Mouse (Mus musculus): Measurements from ENCODE around the gene Ccl22.
A peak's percentile ranks its signal among the peaks of the same experiment; 100 is the strongest.

Gene Ccl22

GRCm38 (mm10) chr8:94745476-94746184, at the start of gene Ccl22:
Ccl22 (plus strand) TSS chr8:94745590.
- no peak for DNase-seq (ENCODE audit: low spot score)

DNA sequence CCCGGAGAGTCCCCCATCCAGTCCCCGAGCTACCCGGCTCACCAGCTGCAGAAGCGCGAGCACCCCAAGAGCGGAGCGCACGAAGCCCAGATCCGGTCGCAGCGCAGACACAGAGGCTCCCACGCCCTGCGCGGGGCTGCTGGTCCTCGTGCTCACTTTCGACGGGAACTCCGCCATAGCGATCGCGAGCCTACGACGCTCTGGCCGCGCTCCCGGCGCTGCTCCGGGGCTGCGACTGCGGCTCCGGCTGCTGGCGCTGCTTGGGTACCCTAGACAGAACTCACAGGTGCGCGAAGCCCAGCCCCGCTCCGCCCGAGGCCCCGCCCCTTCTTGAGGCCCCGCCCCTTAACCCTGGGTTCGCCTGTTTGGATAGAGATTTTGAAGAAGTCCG, 49.4 kb upstream of the Ccl22 start, which contains the start of gene Pllp:
Gene Pllp (minus strand): TSS at position 285 of the 391 bp plus-strand sequence.
- peak; percentile 40 for DNase-seq (ENCODE audit: low spot score)

GRCm38 (mm10) chr8:94696566-94696965, 48.8 kb upstream of the Ccl22 start:
- DNase-seq (ENCODE audit: low spot score) = no peak

DNA sequence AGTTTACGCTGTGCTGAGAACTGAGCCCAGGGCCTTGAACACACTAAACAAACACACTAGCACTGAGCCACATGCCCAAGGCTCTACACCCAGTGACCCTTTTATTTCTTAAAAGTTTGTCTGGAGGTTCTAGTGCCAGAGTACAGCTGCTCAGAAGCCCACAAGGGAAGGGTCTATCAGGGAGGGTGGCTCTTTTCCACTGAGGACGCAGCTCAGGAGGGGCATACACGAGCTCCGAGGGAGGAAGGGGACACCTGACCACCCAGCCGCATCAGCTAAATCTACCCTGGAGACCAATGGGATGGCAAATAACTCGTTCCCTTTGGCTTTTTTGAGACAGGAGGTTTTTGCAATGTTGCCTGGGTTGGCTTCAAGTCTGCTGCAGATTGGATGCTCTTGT, 47.4 kb upstream of the Ccl22 start:
- DNase-seq (ENCODE audit: low spot score) = no peak

DNA sequence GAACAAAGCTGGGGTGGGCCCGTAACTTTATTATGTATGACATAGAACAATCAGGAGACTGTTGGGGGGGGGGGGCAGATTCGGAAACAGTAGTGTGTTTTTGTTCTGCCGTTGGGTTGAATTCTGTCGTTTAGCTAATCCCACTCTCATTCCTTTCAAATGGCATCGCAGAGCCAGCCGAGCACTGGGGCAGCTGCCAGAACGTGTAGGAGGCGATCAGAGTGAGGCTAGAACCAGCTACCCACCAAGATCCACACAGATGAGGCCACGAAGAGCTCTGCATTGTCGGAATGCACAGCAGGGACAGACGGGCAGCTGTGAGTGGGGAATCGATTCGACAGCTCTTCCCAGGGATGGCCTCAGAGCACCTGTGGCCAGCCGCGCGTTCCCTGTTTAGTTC, 46.0 kb upstream of the Ccl22 start:
- no peak for DNase-seq (ENCODE audit: low spot score)

- DNase-seq (ENCODE audit: low spot score) = no peak
Measured at GRCm38 (mm10) chr8:94700421-94700935, 44.9 kb upstream of the Ccl22 start.

DNA sequence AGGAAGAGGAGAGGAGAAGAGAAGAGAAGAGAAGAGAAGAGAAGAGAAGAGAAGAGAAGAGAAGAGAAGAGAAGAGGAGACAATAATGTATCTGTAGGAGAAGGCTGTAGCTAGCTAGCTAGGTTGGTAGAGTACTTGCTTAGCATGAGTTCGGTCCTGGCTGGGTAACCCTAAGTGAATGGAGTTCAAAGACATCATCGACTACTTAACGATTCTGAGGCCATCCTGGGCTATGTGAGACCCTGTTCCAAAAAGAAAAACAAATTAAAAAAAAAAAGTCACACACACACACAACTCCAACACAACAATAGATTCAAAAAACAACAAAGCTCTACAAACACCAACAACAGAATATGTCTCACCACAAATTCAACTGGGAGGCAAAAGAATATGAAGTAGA, 43.2 kb upstream of the Ccl22 start:
- DNase-seq (ENCODE audit: low spot score) = no peak

GRCm38 (mm10) chr8:94702844-94703813, 42.3 kb upstream of the Ccl22 start:
- peak; percentile 81 for DNase-seq (ENCODE audit: low spot score)

DNA sequence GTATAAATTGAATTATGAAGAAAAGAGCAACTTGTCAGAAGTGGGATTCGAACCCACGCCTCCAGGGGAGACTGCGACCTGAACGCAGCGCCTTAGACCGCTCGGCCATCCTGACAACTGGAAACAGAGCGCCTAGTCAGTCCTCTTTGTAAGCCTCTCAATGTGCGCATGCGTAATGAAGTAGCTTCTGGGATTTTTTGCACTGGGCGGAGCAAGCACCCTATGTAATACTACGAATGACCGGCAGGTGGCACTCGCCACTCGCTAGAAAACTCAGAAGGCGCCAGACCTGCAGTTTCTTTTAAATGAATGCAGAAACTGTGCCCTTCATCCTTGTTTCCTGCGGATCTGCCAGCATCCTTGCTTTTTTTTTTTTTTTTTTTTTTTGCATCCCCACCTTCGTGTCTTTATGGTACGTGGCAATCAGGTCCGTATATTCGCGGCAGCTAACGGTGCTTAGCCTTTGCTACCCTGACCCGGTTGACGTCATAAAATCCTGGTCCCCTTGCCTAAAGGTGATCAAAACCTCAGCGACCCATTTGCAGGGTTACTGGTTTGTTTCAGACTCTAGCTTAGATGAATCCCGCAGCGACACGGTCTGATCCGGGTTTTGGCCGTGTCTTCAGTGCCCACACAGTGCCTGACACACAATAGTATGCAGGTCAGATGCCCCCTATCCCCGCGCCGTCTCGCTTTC, 41.3 kb upstream of the Ccl22 start:
- DNase-seq (ENCODE audit: low spot score) = peak; percentile 95

GRCm38 (mm10) chr8:94704669-94704984, 40.8 kb upstream of the Ccl22 start:
- no peak for DNase-seq (ENCODE audit: low spot score)

DNA sequence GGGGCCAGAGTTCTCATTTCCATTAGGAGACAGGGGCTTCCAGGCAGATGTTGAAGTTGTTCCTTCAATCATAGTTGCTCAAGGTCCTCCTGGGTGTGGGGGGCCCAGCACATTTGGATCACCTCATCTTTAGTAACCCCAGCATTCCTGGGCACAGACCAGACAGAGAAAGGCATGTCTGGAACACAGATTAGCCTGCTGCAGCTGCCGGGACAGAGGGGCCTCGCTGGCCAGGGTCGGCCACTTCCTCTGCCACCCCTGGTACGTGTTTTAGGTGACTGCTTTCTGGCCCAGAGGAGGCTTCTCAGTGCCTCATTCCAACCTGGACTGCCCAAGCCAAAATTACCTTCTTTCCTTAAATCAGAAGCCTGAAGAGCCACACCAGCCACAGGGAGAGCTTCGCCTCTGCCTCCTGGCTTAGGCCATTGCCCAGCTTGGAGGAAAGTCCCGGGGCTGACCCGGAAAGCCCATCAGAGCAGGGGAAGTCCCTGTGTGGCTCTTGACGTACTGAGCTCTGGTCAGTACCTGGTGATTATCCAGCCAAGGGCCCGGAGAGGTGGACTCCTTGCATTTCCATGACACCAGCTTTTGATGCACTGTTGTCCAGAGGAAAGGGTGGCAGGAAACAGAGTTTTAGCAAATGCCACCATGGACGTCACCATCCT, 39.7 kb upstream of the Ccl22 start:
- DNase-seq (ENCODE audit: low spot score) = no peak

GRCm38 (mm10) chr8:94706732-94707395, 38.5 kb upstream of the Ccl22 start:
- no peak for DNase-seq (ENCODE audit: low spot score)

- DNase-seq (ENCODE audit: low spot score) = no peak
Measured at GRCm38 (mm10) chr8:94710336-94710735, 35.1 kb upstream of the Ccl22 start.

- DNase-seq (ENCODE audit: low spot score) = no peak
Measured at GRCm38 (mm10) chr8:94711160-94711718, 34.2 kb upstream of the Ccl22 start.

DNA sequence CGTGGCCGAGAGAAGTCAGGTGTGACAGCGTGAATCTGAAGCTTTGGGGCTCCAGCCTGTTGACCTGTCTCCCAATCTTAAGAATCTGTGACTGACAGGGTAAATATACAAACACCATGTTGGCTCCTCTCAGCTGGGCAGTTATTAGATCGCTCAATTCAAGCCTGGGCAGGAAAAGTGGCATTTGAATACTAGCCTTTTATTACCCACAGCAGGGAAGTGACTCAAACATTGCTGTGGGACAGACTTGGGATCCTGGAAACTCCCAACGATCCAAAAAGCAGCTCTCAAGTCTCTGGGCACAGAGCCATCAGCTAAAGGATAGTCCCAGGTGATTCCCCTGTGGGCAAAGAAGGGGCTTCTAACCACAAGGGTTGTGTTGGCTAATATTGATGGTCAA, 30.8 kb upstream of the Ccl22 start:
- no peak for DNase-seq (ENCODE audit: low spot score)

- DNase-seq (ENCODE audit: low spot score) = no peak
Measured at GRCm38 (mm10) chr8:94715871-94716270, 29.5 kb upstream of the Ccl22 start.

DNA sequence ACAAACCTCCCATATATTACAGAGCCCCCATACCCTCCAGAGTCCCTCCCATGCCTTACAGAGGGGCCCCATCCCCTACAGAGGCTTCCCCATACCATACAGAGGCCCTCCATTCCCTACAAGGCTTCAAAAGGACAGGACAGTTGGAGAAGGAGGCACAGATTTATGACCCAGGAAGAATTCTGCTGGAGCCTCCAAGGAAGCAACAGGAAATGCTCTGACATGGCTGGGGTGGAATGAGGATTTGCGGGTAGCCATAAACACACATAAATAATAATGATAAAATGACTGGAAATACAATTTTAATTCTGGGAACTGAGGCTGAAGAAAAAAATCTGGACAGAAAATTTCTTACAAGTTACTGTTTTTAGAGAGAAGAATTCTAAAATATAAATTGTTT, 28.5 kb upstream of the Ccl22 start:
- DNase-seq (ENCODE audit: low spot score) = no peak

- DNase-seq (ENCODE audit: low spot score) = no peak
Measured at GRCm38 (mm10) chr8:94725998-94726397, 19.4 kb upstream of the Ccl22 start.

GRCm38 (mm10) chr8:94729301-94729700, 16.1 kb upstream of the Ccl22 start:
- no peak for DNase-seq (ENCODE audit: low spot score)

DNA sequence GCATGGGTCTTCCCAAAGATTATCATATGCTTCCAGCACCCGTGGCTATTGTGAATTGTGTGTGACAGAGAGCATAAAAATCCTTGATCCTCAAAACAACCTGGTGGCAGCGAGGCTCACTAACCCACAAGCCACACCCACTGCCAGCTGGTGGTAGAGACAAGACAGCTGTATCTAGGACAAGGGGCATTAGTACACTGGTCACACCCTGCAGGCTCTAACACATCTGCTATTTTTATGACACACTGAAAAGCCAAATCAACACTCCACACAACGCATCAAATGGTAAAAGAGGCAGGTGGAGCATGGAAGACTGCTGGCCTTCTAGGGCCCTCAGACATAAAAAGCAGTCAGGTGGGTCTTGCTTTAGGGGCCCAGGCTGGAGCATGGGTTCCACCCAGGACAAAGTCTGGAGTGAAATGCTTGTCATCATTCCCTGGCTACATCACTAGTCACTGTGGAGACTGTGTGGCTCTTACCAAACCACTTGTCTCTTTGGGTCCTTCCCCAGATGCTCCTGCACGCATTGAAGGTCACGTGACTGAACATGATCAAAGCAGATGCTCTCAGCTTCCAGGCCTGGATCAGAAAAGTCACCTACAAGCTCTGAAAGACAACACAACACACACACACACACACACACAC, 11.4 kb upstream of the Ccl22 start:
- DNase-seq (ENCODE audit: low spot score) = no peak

Measured in T-cell, adult 2 months (primary cell).